Mouse (Mus musculus) heart, embryonic 15.5 days (tissue): ENCODE measurements around the gene Il34. TPM values are rescaled to one million over a fixed set of nuclear protein-coding genes. Genes with fewer than 3 reads are reported as not detected.

Experiments used
- ATAC-seq: fragments of 200-750 bp; cut with Nextera tagmentation; replicated peaks from 2 replicates; pipeline ENCODE4 v1.8.0; 2017; ENCODE audit warnings: low read depth, moderate TSS enrichment; ENCODE audit not compliant: insufficient number of reproducible peaks, insufficient read depth, low FRiP score
- H3K27ac ChIP-seq: fragments of 300-500 bp; sonication (generic); 2 replicates; pipeline ENCODE4 v1.5.1; 2015; ENCODE audit warnings: mild to moderate bottlenecking, inconsistent platforms
- H3K27me3 ChIP-seq: fragments of 300-500 bp; sonication (generic); 2 replicates; pipeline ENCODE4 v1.6.1; 2015; ENCODE audit warnings: inconsistent platforms
- H3K36me3 ChIP-seq: fragments of 300-500 bp; sonication (generic); 2 replicates; pipeline ENCODE4 v1.6.1; 2015; ENCODE audit warnings: mild to moderate bottlenecking, inconsistent platforms
- H3K4me1 ChIP-seq: fragments of 300-500 bp; sonication (generic); replicated peaks from 2 replicates; pipeline ENCODE4 v1.6.1; 2015; ENCODE audit warnings: inconsistent platforms
- H3K4me2 ChIP-seq: fragments of 300-500 bp; sonication (generic); 2 replicates; pipeline ENCODE4 v1.6.1; 2015; ENCODE audit warnings: inconsistent platforms, mild to moderate bottlenecking, moderate library complexity
- H3K4me3 ChIP-seq: fragments of 300-500 bp; sonication (generic); 2 replicates; pipeline ENCODE4 v1.5.1; 2015; ENCODE audit warnings: mild to moderate bottlenecking, inconsistent platforms
- H3K9ac ChIP-seq: fragments of 300-500 bp; sonication (generic); 2 replicates; pipeline ENCODE4 v1.6.1; 2015; ENCODE audit warnings: mild to moderate bottlenecking, inconsistent platforms
- H3K9me3 ChIP-seq: fragments of 300-500 bp; sonication (generic); replicated peaks from 2 replicates; pipeline ENCODE4 v1.6.1; 2016; ENCODE audit warnings: inconsistent platforms
- WGBS: fragments of 180-500 bp; shearing (Covaris S2); methylation state at CpG from one replicate; pipeline ENCODE4 v1.1.7; 2015; ENCODE audit warnings: mixed read lengths; 5-methylcytosine and 5-hydroxymethylcytosine counted together
- polyA plus RNA-seq: library from polyadenylated mRNA; unstranded; fragments of >200 nt; fragmentation: Nextera tagmentation; extraction: Ambion mirVana; gene quantifications from 2 replicates; pipeline ENCODE4 v1.2.1, GENCODE M21; 2015

The Il34 gene
- polyA plus RNA-seq = 0.94 and 1.6 TPM in 2 replicates

GRCm38 (mm10) chr8:110805669-110806068 is at the start of gene Il34:
Gene Il34 (minus strand): TSS chr8:110805924.
- Histone ChIP-seq H3K36me3 (peaks cover 17% of the 10 kb centered on the region), H3K4me3 (no peak within 1 kb of the TSS), H3K9ac (no peak within 1 kb of the TSS), H3K4me2 (peak within 1 kb of the TSS; percentile 26), H3K27ac (no peak within 1 kb of the TSS), H3K27me3 (no peaks in the 10 kb centered on the region), H3K9me3 (no peaks in the 10 kb centered on the region), H3K4me1 (peaks cover 28% of the 10 kb centered on the region)
- no peak; the same call in 1 of the 2 replicates for ATAC-seq
- WGBS = 31% methylated on average over 12 of the region's 12 CpGs

- no peak overlapping the region for H3K4me2 ChIP-seq
- H3K9me3 ChIP-seq = no peaks in the 10 kb centered on the region
- WGBS = 91% methylated on average over 10 of the region's 10 CpGs
- H3K4me3 ChIP-seq = no peak overlapping the region
- H3K27me3 ChIP-seq = no peaks in the 10 kb centered on the region
- ATAC-seq = no peak
- H3K27ac ChIP-seq = no peak overlapping the region
- peaks cover 61% of the 10 kb centered on the region for H3K36me3 ChIP-seq
- peaks cover 12% of the 10 kb centered on the region for H3K4me1 ChIP-seq
- no peak overlapping the region for H3K9ac ChIP-seq
Measured at GRCm38 (mm10) chr8:110851186-110851585, 45.5 kb upstream of the Il34 start.

GRCm38 (mm10) chr8:110847645-110848495 is 42.1 kb upstream of the Il34 start:
- H3K36me3 ChIP-seq = peaks cover 39% of the 10 kb centered on the region
- peak overlapping the region; percentile 91 for H3K9ac ChIP-seq
- peak overlapping the region; percentile 62 for H3K4me2 ChIP-seq
- H3K4me3 ChIP-seq = peak overlapping the region; percentile 96
- peak overlapping the region; percentile 90 for H3K27ac ChIP-seq
- WGBS = 36% methylated on average over 14 of the region's 14 CpGs
- H3K4me1 ChIP-seq = peaks cover 25% of the 10 kb centered on the region
- no peaks in the 10 kb centered on the region for H3K9me3 ChIP-seq
- no peaks in the 10 kb centered on the region for H3K27me3 ChIP-seq
- no peak for ATAC-seq

GRCm38 (mm10) chr8:110847171-110847549 is 41.4 kb upstream of the Il34 start:
- no peaks in the 10 kb centered on the region for H3K9me3 ChIP-seq
- ATAC-seq = no peak

GRCm38 (mm10) chr8:110846405-110847170 is 40.9 kb upstream of the Il34 start, which contains the start of the genes Cog4 and Sf3b3:
Gene Cog4 (plus strand): TSS chr8:110846600.
Gene Sf3b3 (minus strand): TSS chr8:110846787.
- Histone ChIP-seq H3K27ac (peak within 1 kb of the TSS; percentile 90), H3K4me2 (peak within 1 kb of the TSS; percentile 74), H3K9me3 (no peaks in the 10 kb centered on the region), H3K36me3 (peaks cover 36% of the 10 kb centered on the region), H3K27me3 (no peaks in the 10 kb centered on the region), H3K4me1 (peaks cover 25% of the 10 kb centered on the region), H3K9ac (peak within 1 kb of the TSS; percentile 91), H3K4me3 (peak within 1 kb of the TSS; percentile 96)
- under 1% methylated on average over 53 of the region's 53 CpGs for WGBS
- ATAC-seq = peak; percentile 87

More at GRCm38 (mm10) chr8:110847171-110847549, 41.4 kb upstream of the Il34 start:
- no peaks in the 10 kb centered on the region for H3K27me3 ChIP-seq
- H3K4me3 ChIP-seq = peak overlapping the region; percentile 96
- WGBS = under 1% methylated on average over 13 of the region's 13 CpGs
- peak overlapping the region; percentile 62 for H3K4me2 ChIP-seq
- H3K27ac ChIP-seq = peak overlapping the region; percentile 90
- peaks cover 39% of the 10 kb centered on the region for H3K36me3 ChIP-seq
- H3K4me1 ChIP-seq = peaks cover 25% of the 10 kb centered on the region
- H3K9ac ChIP-seq = peak overlapping the region; percentile 91

- WGBS = 5% methylated on average over 17 of the region's 17 CpGs
- no peaks in the 10 kb centered on the region for H3K27me3 ChIP-seq
- H3K4me3 ChIP-seq = peak overlapping the region; percentile 96
- H3K4me2 ChIP-seq = peak overlapping the region; percentile 74
- peaks cover 25% of the 10 kb centered on the region for H3K4me1 ChIP-seq
- peaks cover 36% of the 10 kb centered on the region for H3K36me3 ChIP-seq
- no peaks in the 10 kb centered on the region for H3K9me3 ChIP-seq
- peak overlapping the region; percentile 91 for H3K9ac ChIP-seq
- H3K27ac ChIP-seq = peak overlapping the region; percentile 90
- no peak for ATAC-seq
Measured at GRCm38 (mm10) chr8:110845821-110846404, 40.2 kb upstream of the Il34 start.

GRCm38 (mm10) chr8:110844941-110845340 is 39.2 kb upstream of the Il34 start:
- no peak for ATAC-seq
- WGBS = 69% methylated on average over 3 of the region's 3 CpGs
- H3K36me3 ChIP-seq = peaks cover 36% of the 10 kb centered on the region

GRCm38 (mm10) chr8:110843207-110843606 is 37.5 kb upstream of the Il34 start:
- Histone ChIP-seq H3K4me2 (no peak overlapping the region), H3K27ac (no peak overlapping the region), H3K4me3 (no peak overlapping the region), H3K27me3 (no peaks in the 10 kb centered on the region), H3K9ac (no peak overlapping the region), H3K9me3 (no peaks in the 10 kb centered on the region), H3K4me1 (peaks cover 21% of the 10 kb centered on the region), H3K36me3 (peaks cover 52% of the 10 kb centered on the region)
- ATAC-seq = no peak
- 80% methylated on average over 5 of the region's 5 CpGs for WGBS

More at GRCm38 (mm10) chr8:110844941-110845340, 39.2 kb upstream of the Il34 start:
- peak overlapping the region; percentile 96; the same call in 1 of the 2 replicates for H3K4me3 ChIP-seq
- H3K4me1 ChIP-seq = peaks cover 25% of the 10 kb centered on the region
- H3K27ac ChIP-seq = no peak overlapping the region
- peak overlapping the region; percentile 74 for H3K4me2 ChIP-seq
- H3K9ac ChIP-seq = no peak overlapping the region
- no peaks in the 10 kb centered on the region for H3K27me3 ChIP-seq
- H3K9me3 ChIP-seq = no peaks in the 10 kb centered on the region

GRCm38 (mm10) chr8:110842012-110842574 is 36.4 kb upstream of the Il34 start:
- no peak overlapping the region for H3K4me3 ChIP-seq
- WGBS = 84% methylated on average over 3 of the region's 3 CpGs
- H3K9ac ChIP-seq = no peak overlapping the region
- no peaks in the 10 kb centered on the region for H3K27me3 ChIP-seq
- peaks cover 63% of the 10 kb centered on the region for H3K36me3 ChIP-seq
- H3K4me2 ChIP-seq = no peak overlapping the region
- ATAC-seq = no peak
- no peaks in the 10 kb centered on the region for H3K9me3 ChIP-seq
- H3K4me1 ChIP-seq = peaks cover 14% of the 10 kb centered on the region
- H3K27ac ChIP-seq = no peak overlapping the region

GRCm38 (mm10) chr8:110831956-110832355 is 26.2 kb upstream of the Il34 start:
- no peaks in the 10 kb centered on the region for H3K27me3 ChIP-seq
- 81% methylated on average over 3 of the region's 3 CpGs for WGBS
- ATAC-seq = no peak

More at GRCm38 (mm10) chr8:110831956-110832355, 26.2 kb upstream of the Il34 start:
- Histone ChIP-seq H3K9ac (no peak overlapping the region), H3K4me2 (no peak overlapping the region), H3K36me3 (peaks cover 87% of the 10 kb centered on the region), H3K4me3 (no peak overlapping the region), H3K27ac (no peak overlapping the region), H3K4me1 (no peaks in the 10 kb centered on the region), H3K9me3 (no peaks in the 10 kb centered on the region)
